ENCODE assay signal across 11 mouse cellular contexts in the genomic region with DNA sequence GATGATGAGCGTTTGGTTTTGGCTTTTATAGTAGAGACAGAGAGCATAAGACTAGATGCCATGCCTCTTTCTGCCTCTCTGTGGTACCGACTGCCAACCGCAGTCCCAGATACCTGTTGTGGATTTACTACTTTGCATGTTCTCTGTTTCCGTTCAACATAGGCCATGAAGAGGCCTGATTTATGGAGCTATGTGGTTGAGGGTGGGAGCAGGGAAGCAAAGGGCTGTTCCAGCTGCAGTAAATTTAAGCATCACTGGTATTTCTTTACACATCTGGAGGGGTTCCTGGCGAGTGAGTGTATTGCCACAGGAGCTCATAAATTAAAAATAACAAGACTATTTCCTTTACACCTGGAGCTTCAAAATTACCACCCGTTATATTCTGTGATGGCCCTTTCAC.
"Had no signal": no experiment of that assay in that cellular context is flagged by ENCODE, and none has a peak within 500 bp of the region (broad histone marks: within the 10 kb centered on the region; RNA-seq: fewer than 3 reads in every experiment).

No protein-coding gene starts in this region.

- H3K4me2 ChIP-seq: liver, embryonic 11.5 days; lung, embryonic 15.5 days; midbrain, embryonic 12.5 days had no signal

- H3K4me1 ChIP-seq: lung, embryonic 15.5 days; megakaryocyte, embryonic 14.5 days had no signal

- DNase-seq: kidney, adult 11 months; kidney, postnatal 14 days; left cerebral cortex, postnatal 4 days; lung, postnatal 14 days; thymus, postnatal 4 days had no signal

- H3K27ac ChIP-seq: lung, embryonic 15.5 days; macrophage; midbrain, embryonic 12.5 days; stomach, postnatal 0 days had no signal

- H3K9me3 ChIP-seq: lung, embryonic 15.5 days had no signal

- H3K4me3 ChIP-seq: lung, embryonic 15.5 days; megakaryocyte, embryonic 14.5 days; midbrain, embryonic 12.5 days had no signal

- H3K27me3 ChIP-seq: megakaryocyte, embryonic 14.5 days had no signal

- H3K36me3 ChIP-seq: lung, embryonic 15.5 days; midbrain, embryonic 12.5 days had no signal

- H3K9ac ChIP-seq: lung, embryonic 15.5 days; midbrain, embryonic 12.5 days had no signal
